Mouse (Mus musculus) mature B cell (primary cell): ENCODE results near the gene Antxr2.

Experiments
- in situ Hi-C: fragments of 300-500 bp; cut with MboI; formaldehyde crosslinking; loops from 2 replicates; pipeline ENCODE4 v1.14.3; 2019

Antxr2 gene

DNA sequence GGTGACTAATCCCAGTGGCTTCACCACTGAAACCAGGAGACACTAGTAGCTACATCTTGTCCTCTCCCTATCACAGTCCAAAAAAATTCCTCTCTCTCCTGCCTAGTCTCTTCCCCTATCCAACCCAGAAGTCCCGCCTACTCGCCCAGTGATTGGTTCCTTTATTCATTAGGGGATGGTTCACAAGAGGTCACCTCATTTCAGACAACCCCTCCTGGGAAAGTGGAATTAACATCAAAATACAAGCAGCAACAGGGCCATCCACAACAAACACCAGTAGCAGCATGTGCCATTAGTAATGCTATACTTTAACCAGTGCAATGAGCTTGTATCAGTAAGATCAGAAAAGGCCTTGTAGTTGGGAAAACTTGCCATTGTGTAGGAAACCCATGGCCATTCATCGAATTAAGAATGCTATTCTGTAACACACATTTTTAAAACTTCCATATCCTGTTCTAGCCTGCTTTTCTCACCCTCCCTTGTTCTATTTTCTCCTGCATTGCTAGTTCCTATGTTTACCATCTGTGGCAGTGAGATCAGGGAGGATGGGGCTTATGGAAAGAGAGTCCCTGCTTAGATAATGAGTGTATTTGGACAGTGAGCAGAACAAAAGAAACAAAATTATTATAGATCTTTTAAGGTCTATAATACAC is 191.4 kb downstream of the Antxr2 start:
- in situ Hi-C loops, result no loop called here

- in situ Hi-C loops, result no loop called here
Observed at GRCm38 (mm10) chr5:97837333-97837732, 193.5 kb downstream of the Antxr2 start.

GRCm38 (mm10) chr5:97835418-97835817 is 195.4 kb downstream of the Antxr2 start:
- in situ Hi-C loops, result no loop called here

- in situ Hi-C loops, result no loop called here
Observed at GRCm38 (mm10) chr5:97834770-97835169, 196.1 kb downstream of the Antxr2 start.
